Comparison of ENCODE assay signal across 8 mouse cellular contexts in genomic region chr10:128310177-128310576, GRCm38 (mm10). TPM values are rescaled to one million over a fixed set of nuclear protein-coding genes. Genes with fewer than 3 reads are reported as not detected.
A peak's percentile ranks its signal among the peaks of the same experiment; 100 is the strongest.
DNase-seq lines count a peak whose midpoint lies in the region; ATAC-seq and TF ChIP-seq lines count a peak whose summit lies in the region.

No protein-coding gene starts in this region.

- DNase-seq in intestine, embryonic 14.5 days (ENCODE audit: low spot score) = peak; percentile 53
- DNase-seq in adrenal gland, adult 2 months = peak; percentile 80
- DNase-seq in embryonic facial prominence, embryonic 14.5 days (ENCODE audit: low spot score) = peak; percentile 65
- DNase-seq in lung, postnatal 10 days = peak; percentile 35
- no peak for DNase-seq in c-Kit-positive CD71-positive TER-119-positive erythroid progenitor cells, embryonic 14.5 days (ENCODE audit: low spot score)
- no peak for DNase-seq in layer of hippocampus, adult 18-20 months (ENCODE audit: low spot score in 2 of 2)
- no peak for DNase-seq in frontal cortex, postnatal 36 days (ENCODE audit: low spot score in 2 of 2)

- H3K9me3 ChIP-seq in intestine, embryonic 14.5 days (ENCODE audit: control insufficient read depth, low read length) = no peaks in the 10 kb centered on the region
- H3K9me3 ChIP-seq in intestine, postnatal 0 days (ENCODE audit: control insufficient read depth) = no peaks in the 10 kb centered on the region
- no peaks in the 10 kb centered on the region for H3K9me3 ChIP-seq in embryonic facial prominence, embryonic 14.5 days (ENCODE audit: control insufficient read depth, low read length)

- 0 out of 2 replicates have a peak overlapping the region, but pooled peaks have one; percentile 2 for H3K9ac ChIP-seq in intestine, embryonic 14.5 days (ENCODE audit: low read length)
- H3K9ac ChIP-seq in intestine, postnatal 0 days (ENCODE audit: low read depth, low read length) = no peak overlapping the region
- H3K9ac ChIP-seq in embryonic facial prominence, embryonic 14.5 days (ENCODE audit: low read depth, low read length) = peak overlapping the region; percentile 37; the same call in 1 of the 2 replicates

- no peak for ATAC-seq in intestine, embryonic 14.5 days (replicated peaks; ENCODE audit: low FRiP score, low TSS enrichment, low read depth)
- no peak for ATAC-seq in intestine, postnatal 0 days
- peak; percentile 79 for ATAC-seq in embryonic facial prominence, embryonic 14.5 days (ENCODE audit: low read depth)

- no peak overlapping the region for H3K4me3 ChIP-seq in intestine, embryonic 14.5 days (ENCODE audit: low read depth, low read length)
- H3K4me3 ChIP-seq in intestine, postnatal 0 days (ENCODE audit: low read depth, low read length) = no peak overlapping the region
- no peak overlapping the region for H3K4me3 ChIP-seq in embryonic facial prominence, embryonic 14.5 days (ENCODE audit: low read depth, low read length)

- H3K36me3 ChIP-seq in intestine, embryonic 14.5 days (ENCODE audit: control insufficient read depth, insufficient read depth, low read length) = peaks cover 81% of the 10 kb centered on the region
- H3K36me3 ChIP-seq in intestine, postnatal 0 days (ENCODE audit: control insufficient read depth, insufficient read depth) = peaks cover 64% of the 10 kb centered on the region
- H3K36me3 ChIP-seq in embryonic facial prominence, embryonic 14.5 days (ENCODE audit: control insufficient read depth, insufficient read depth, low read length) = peaks cover 75% of the 10 kb centered on the region

- no peak for TF ChIP-seq CTCF in intestine, postnatal 0 days (IDR thresholded peaks at IDR 0.05; ENCODE audit: low read depth)

- H3K27me3 ChIP-seq in intestine, embryonic 14.5 days (replicated peaks; ENCODE audit: control insufficient read depth, insufficient read depth, low read length) = no peaks in the 10 kb centered on the region
- no peaks in the 10 kb centered on the region for H3K27me3 ChIP-seq in intestine, postnatal 0 days (replicated peaks; ENCODE audit: control insufficient read depth, insufficient read depth, low read length)
- no peaks in the 10 kb centered on the region for H3K27me3 ChIP-seq in embryonic facial prominence, embryonic 14.5 days (replicated peaks; ENCODE audit: control insufficient read depth, insufficient read depth, low read length)

- H3K27ac ChIP-seq in intestine, embryonic 14.5 days (ENCODE audit: low read depth) = no peak overlapping the region
- no peak overlapping the region for H3K27ac ChIP-seq in intestine, postnatal 0 days (ENCODE audit: low read depth, low read length)
- no peak overlapping the region for H3K27ac ChIP-seq in embryonic facial prominence, embryonic 14.5 days (replicated peaks; ENCODE audit: low read depth, low read length)

- H3K4me1 ChIP-seq in intestine, embryonic 14.5 days (replicated peaks; ENCODE audit: control insufficient read depth, insufficient read depth, low read length) = peaks cover 6% of the 10 kb centered on the region; the same call in 1 of the 2 replicates
- H3K4me1 ChIP-seq in intestine, postnatal 0 days (replicated peaks; ENCODE audit: control insufficient read depth, insufficient read depth, low read length) = no peaks in the 10 kb centered on the region
- no peaks in the 10 kb centered on the region for H3K4me1 ChIP-seq in embryonic facial prominence, embryonic 14.5 days (ENCODE audit: control insufficient read depth, insufficient read depth, low read length)

- no peak overlapping the region for H3K4me2 ChIP-seq in intestine, embryonic 14.5 days (ENCODE audit: low read length)
- no peak overlapping the region for H3K4me2 ChIP-seq in intestine, postnatal 0 days (replicated peaks; ENCODE audit: low read depth)
- no peak overlapping the region for H3K4me2 ChIP-seq in embryonic facial prominence, embryonic 14.5 days (ENCODE audit: low read depth, low read length)

- 52% methylated on average over 11 of the region's 11 CpGs for WGBS in intestine, embryonic 14.5 days
- WGBS in intestine, postnatal 0 days = 59% methylated on average over 11 of the region's 11 CpGs
- WGBS in embryonic facial prominence, embryonic 14.5 days = 60% methylated on average over 11 of the region's 11 CpGs

RNA-seq across cellular contexts. Expression of gene Pan2, which starts 7.0 kb away (rescaled TPM):
- polyA plus RNA-seq in intestine, embryonic 14.5 days (2014; fragmentation: Nextera tagmentation; extraction: Ambion mirVana) = 32.7 and 35.0 TPM in 2 replicates
- polyA plus RNA-seq in intestine, postnatal 0 days (2015; fragmentation: Nextera tagmentation; extraction: Ambion mirVana) = 11.5 and 14.0 TPM in 2 replicates
- total RNA-seq in adrenal gland, adult 2 months (2021) = 10 to 100 TPM; 13.8 to 18.3 TPM
- polyA plus RNA-seq in adrenal gland, adult 2 months (2012; rRNA removed) = 17.2 and 20.4 TPM in 2 replicates
- polyA plus RNA-seq in embryonic facial prominence, embryonic 14.5 days (2014; fragmentation: Nextera tagmentation; extraction: Ambion mirVana) = 23.6 and 23.8 TPM in 2 replicates
- 10 to 100 TPM; 12.9 to 13.2 TPM for total RNA-seq in layer of hippocampus, adult 18-20 months (2021)

RNA-seq across cellular contexts. Expression of gene Il23a, which starts 11.6 kb away (rescaled TPM):
- polyA plus RNA-seq in intestine, embryonic 14.5 days (2014; fragmentation: Nextera tagmentation; extraction: Ambion mirVana) = 0.77 TPM in 2 replicates
- 0.22 and 0.46 TPM in 2 replicates for polyA plus RNA-seq in intestine, postnatal 0 days (2015; fragmentation: Nextera tagmentation; extraction: Ambion mirVana)
- not detected for total RNA-seq in adrenal gland, adult 2 months (2021)
- polyA plus RNA-seq in adrenal gland, adult 2 months (2012; rRNA removed) = not detected in 2 replicates
- polyA plus RNA-seq in embryonic facial prominence, embryonic 14.5 days (2014; fragmentation: Nextera tagmentation; extraction: Ambion mirVana) = 0.20 and 0.29 TPM in 2 replicates
- total RNA-seq in layer of hippocampus, adult 18-20 months (2021) = not detected

RNA-seq across cellular contexts. Expression of gene Cnpy2, which starts 12.1 kb away (rescaled TPM):
- 308 and 317 TPM in 2 replicates for polyA plus RNA-seq in intestine, embryonic 14.5 days (2014; fragmentation: Nextera tagmentation; extraction: Ambion mirVana)
- 254 and 273 TPM in 2 replicates for polyA plus RNA-seq in intestine, postnatal 0 days (2015; fragmentation: Nextera tagmentation; extraction: Ambion mirVana)
- 100 to 1,000 TPM; 180 to 204 TPM for total RNA-seq in adrenal gland, adult 2 months (2021)
- polyA plus RNA-seq in adrenal gland, adult 2 months (2012; rRNA removed) = 20.1 and 28.6 TPM in 2 replicates
- 350 and 364 TPM in 2 replicates for polyA plus RNA-seq in embryonic facial prominence, embryonic 14.5 days (2014; fragmentation: Nextera tagmentation; extraction: Ambion mirVana)
- 10 to 100 TPM; 79.5 to 88.1 TPM for total RNA-seq in layer of hippocampus, adult 18-20 months (2021)

RNA-seq across cellular contexts. Expression of gene Cs, which starts 27.4 kb away (rescaled TPM):
- 244 and 254 TPM in 2 replicates for polyA plus RNA-seq in intestine, embryonic 14.5 days (2014; fragmentation: Nextera tagmentation; extraction: Ambion mirVana)
- 248 and 266 TPM in 2 replicates for polyA plus RNA-seq in intestine, postnatal 0 days (2015; fragmentation: Nextera tagmentation; extraction: Ambion mirVana)
- 100 to 1,000 TPM; 391 to 444 TPM for total RNA-seq in adrenal gland, adult 2 months (2021)
- 315 and 332 TPM in 2 replicates for polyA plus RNA-seq in adrenal gland, adult 2 months (2012; rRNA removed)
- 199 and 201 TPM in 2 replicates for polyA plus RNA-seq in embryonic facial prominence, embryonic 14.5 days (2014; fragmentation: Nextera tagmentation; extraction: Ambion mirVana)
- 100 to 1,000 TPM; 227 to 229 TPM for total RNA-seq in layer of hippocampus, adult 18-20 months (2021)

RNA-seq across cellular contexts. Expression of gene Stat2, which starts 39.8 kb away (rescaled TPM):
- polyA plus RNA-seq in intestine, embryonic 14.5 days (2014; fragmentation: Nextera tagmentation; extraction: Ambion mirVana) = 12.0 and 12.8 TPM in 2 replicates
- polyA plus RNA-seq in intestine, postnatal 0 days (2015; fragmentation: Nextera tagmentation; extraction: Ambion mirVana) = 23.2 and 26.7 TPM in 2 replicates
- 10 to 100 TPM; 24.0 to 33.5 TPM for total RNA-seq in adrenal gland, adult 2 months (2021)
- polyA plus RNA-seq in adrenal gland, adult 2 months (2012; rRNA removed) = 37.3 and 39.2 TPM in 2 replicates
- polyA plus RNA-seq in embryonic facial prominence, embryonic 14.5 days (2014; fragmentation: Nextera tagmentation; extraction: Ambion mirVana) = 13.4 and 13.5 TPM in 2 replicates
- 10 to 100 TPM; 32.0 to 32.1 TPM for total RNA-seq in layer of hippocampus, adult 18-20 months (2021)

Comparison
In these comparisons a context has a peak if more than half of its experiments do, and no peak if none do; other contexts are left out.
1. DNase-seq: peak in intestine, embryonic 14.5 days (single experiment), adrenal gland, adult 2 months (single experiment), embryonic facial prominence, embryonic 14.5 days (single experiment) and lung, postnatal 10 days (single experiment); none in c-Kit-positive CD71-positive TER-119-positive erythroid progenitor cells, embryonic 14.5 days (single experiment), layer of hippocampus, adult 18-20 months (0 of 2) and frontal cortex, postnatal 36 days (0 of 2).